Mouse (Mus musculus): ENCODE measurements at regions not wholly inside any gene's neighbourhood (a gene's known extent, or its start where the extent isn't known, plus 50 kb on each side); places are given as distances from the start of the nearest gene placed in this dataset.

DNA sequence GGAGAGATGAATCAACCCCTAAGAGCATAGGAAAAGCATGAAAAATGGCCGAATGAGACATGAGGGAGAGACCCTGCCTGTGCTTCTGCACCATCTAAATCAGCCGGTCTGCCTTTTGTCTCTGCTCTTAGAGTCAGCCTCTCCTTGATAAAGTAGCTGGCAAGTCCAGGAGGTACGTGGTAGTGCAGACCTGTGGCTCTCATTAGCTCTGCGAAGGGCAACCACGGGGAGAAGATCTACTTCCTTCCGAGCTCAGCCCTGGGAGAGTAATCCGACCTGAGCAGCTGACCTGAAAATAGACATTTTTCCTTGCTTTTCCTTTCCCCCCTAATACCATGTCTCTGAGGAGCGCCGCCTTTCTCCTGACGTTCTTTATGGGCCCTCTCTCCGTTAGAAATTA, 971.8 kb downstream of the Robo1 start:
- TF ChIP-seq CTCF (IDR thresholded peaks at IDR 0.05; ENCODE audit: low read depth) (no peak), EP300 (IDR thresholded peaks at IDR 0.05; ENCODE audit: low read depth) (no peak)
- no peaks in the 10 kb centered on the region for H3K27me3 ChIP-seq (ENCODE audit: control insufficient read depth, insufficient read depth, low read length)
- no peak overlapping the region for H3K9ac ChIP-seq (replicated peaks; ENCODE audit: low read depth, low read length)
- DNase-seq (ENCODE audit: low spot score) (no peak), ATAC-seq (ENCODE audit: insufficient read depth, low read depth) (no peak)
- no peaks in the 10 kb centered on the region for H3K36me3 ChIP-seq (replicated peaks; ENCODE audit: control insufficient read depth, insufficient read depth, low read length)
- H3K4me2 ChIP-seq (ENCODE audit: low read depth, low read length), result no peak overlapping the region
- H3K4me3 ChIP-seq (ENCODE audit: low read depth, low read length), result no peak overlapping the region
- 64% methylated on average over 11 of the region's 11 CpGs for WGBS
- no peaks in the 10 kb centered on the region for H3K4me1 ChIP-seq (ENCODE audit: control insufficient read depth, insufficient read depth)
- no peak overlapping the region for H3K27ac ChIP-seq (ENCODE audit: low read depth)
- H3K9me3 ChIP-seq (replicated peaks; ENCODE audit: control insufficient read depth, low read length), result no peaks in the 10 kb centered on the region

DNA sequence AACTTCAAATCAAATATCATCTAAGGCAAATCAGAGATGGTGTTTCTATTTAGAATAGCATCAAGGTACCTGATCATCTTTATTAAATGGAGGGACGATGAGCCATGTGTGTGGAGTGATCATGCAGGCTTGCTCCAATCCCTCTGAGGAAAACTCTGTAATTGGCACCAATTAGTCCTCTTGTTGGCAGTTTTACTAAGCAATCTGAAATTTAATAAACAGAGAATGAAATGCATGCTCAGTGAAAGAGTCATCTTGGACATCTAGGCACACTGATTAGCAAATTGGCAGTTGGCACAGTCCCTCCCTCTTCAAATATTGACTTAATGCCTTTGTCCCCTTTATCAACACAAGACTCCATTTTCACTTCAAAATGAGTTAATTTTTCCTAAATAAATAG, 951.6 kb downstream of the Robo1 start:
- no peaks in the 10 kb centered on the region; the same call in 1 of the 2 replicates for H3K9me3 ChIP-seq (replicated peaks; ENCODE audit: control insufficient read depth, low read length)
- no peak overlapping the region for H3K9ac ChIP-seq (replicated peaks; ENCODE audit: low read depth, low read length)
- no peak overlapping the region for H3K4me3 ChIP-seq (ENCODE audit: low read depth, low read length)
- no peak overlapping the region for H3K4me2 ChIP-seq (ENCODE audit: low read depth, low read length)
- no peaks in the 10 kb centered on the region for H3K4me1 ChIP-seq (ENCODE audit: control insufficient read depth, insufficient read depth)
- DNase-seq (ENCODE audit: low spot score), result no peak
- no peak for TF ChIP-seq EP300 (IDR thresholded peaks at IDR 0.05; ENCODE audit: low read depth)
- TF ChIP-seq CTCF (IDR thresholded peaks at IDR 0.05; ENCODE audit: low read depth), result no peak
- no peaks in the 10 kb centered on the region for H3K36me3 ChIP-seq (replicated peaks; ENCODE audit: control insufficient read depth, insufficient read depth, low read length)
- H3K27ac ChIP-seq (ENCODE audit: low read depth), result no peak overlapping the region
- ATAC-seq (ENCODE audit: insufficient read depth, low read depth), result no peak
- 84% methylated on average over 1 of the region's 1 CpGs for WGBS
- no peaks in the 10 kb centered on the region for H3K27me3 ChIP-seq (ENCODE audit: control insufficient read depth, insufficient read depth, low read length)

GRCm38 (mm10) chr16:73259283-73259682, 951.2 kb downstream of the Robo1 start:
- no peak for DNase-seq (ENCODE audit: low spot score)
- H3K27ac ChIP-seq (ENCODE audit: low read depth), result no peak overlapping the region
- no peaks in the 10 kb centered on the region for H3K27me3 ChIP-seq (ENCODE audit: control insufficient read depth, insufficient read depth, low read length)
- H3K4me1 ChIP-seq (ENCODE audit: control insufficient read depth, insufficient read depth), result no peaks in the 10 kb centered on the region
- no peak for ATAC-seq (ENCODE audit: insufficient read depth, low read depth)
- no peak overlapping the region for H3K9ac ChIP-seq (replicated peaks; ENCODE audit: low read depth, low read length)
- no peaks in the 10 kb centered on the region; the same call in 1 of the 2 replicates for H3K9me3 ChIP-seq (replicated peaks; ENCODE audit: control insufficient read depth, low read length)
- H3K4me3 ChIP-seq (ENCODE audit: low read depth, low read length), result no peak overlapping the region
- no peak overlapping the region for H3K4me2 ChIP-seq (ENCODE audit: low read depth, low read length)
- no peak for TF ChIP-seq EP300 (IDR thresholded peaks at IDR 0.05; ENCODE audit: low read depth)
- no peak for TF ChIP-seq CTCF (IDR thresholded peaks at IDR 0.05; ENCODE audit: low read depth)
- WGBS, result 58% methylated on average over 3 of the region's 3 CpGs
- H3K36me3 ChIP-seq (replicated peaks; ENCODE audit: control insufficient read depth, insufficient read depth, low read length), result no peaks in the 10 kb centered on the region

- no peak for TF ChIP-seq CTCF (IDR thresholded peaks at IDR 0.05; ENCODE audit: low read depth)
- TF ChIP-seq EP300 (IDR thresholded peaks at IDR 0.05; ENCODE audit: low read depth), result no peak
- H3K36me3 ChIP-seq (replicated peaks; ENCODE audit: control insufficient read depth, insufficient read depth, low read length), result no peaks in the 10 kb centered on the region
- H3K4me1 ChIP-seq (ENCODE audit: control insufficient read depth, insufficient read depth), result no peaks in the 10 kb centered on the region
- DNase-seq (ENCODE audit: low spot score), result no peak
- H3K9me3 ChIP-seq (replicated peaks; ENCODE audit: control insufficient read depth, low read length), result no peaks in the 10 kb centered on the region
- no peak overlapping the region for H3K4me2 ChIP-seq (ENCODE audit: low read depth, low read length)
- 88% methylated on average over 2 of the region's 2 CpGs for WGBS
- H3K27me3 ChIP-seq (ENCODE audit: control insufficient read depth, insufficient read depth, low read length), result no peaks in the 10 kb centered on the region
- no peak overlapping the region for H3K4me3 ChIP-seq (ENCODE audit: low read depth, low read length)
- H3K27ac ChIP-seq (ENCODE audit: low read depth), result no peak overlapping the region
- H3K9ac ChIP-seq (replicated peaks; ENCODE audit: low read depth, low read length), result no peak overlapping the region
- ATAC-seq (ENCODE audit: insufficient read depth, low read depth), result no peak
These were observed 937.0 kb downstream of the Robo1 start for GRCm38 (mm10) chr16:73245073-73245590.

DNA sequence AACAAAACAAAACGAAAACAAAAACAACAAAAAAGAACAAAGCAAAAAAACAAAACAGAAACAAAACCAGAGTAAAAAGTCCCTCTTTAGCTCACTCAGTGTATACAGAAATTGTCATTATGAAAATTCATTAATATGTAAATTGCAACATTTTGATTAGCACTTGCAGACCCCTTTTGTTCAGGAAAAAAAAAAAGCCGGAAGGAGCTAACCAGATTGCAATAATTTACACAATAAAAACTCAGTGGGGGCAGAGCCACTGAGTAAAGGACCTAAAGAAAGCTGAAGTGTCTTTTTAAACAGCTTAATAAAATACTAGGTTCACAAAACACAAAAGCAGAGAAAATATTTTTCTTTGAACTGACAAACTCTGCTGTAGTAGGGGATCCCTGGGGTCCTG, 922.5 kb downstream of the Robo1 start:
- no peak for DNase-seq (ENCODE audit: low spot score)
- WGBS, result 74% methylated on average over 2 of the region's 2 CpGs
- no peak for ATAC-seq (ENCODE audit: insufficient read depth, low read depth)
- Histone ChIP-seq H3K36me3 (replicated peaks; ENCODE audit: control insufficient read depth, insufficient read depth, low read length) (no peaks in the 10 kb centered on the region), H3K4me2 (ENCODE audit: low read depth, low read length) (no peak overlapping the region), H3K4me3 (ENCODE audit: low read depth, low read length) (no peak overlapping the region), H3K9ac (replicated peaks; ENCODE audit: low read depth, low read length) (no peak overlapping the region), H3K4me1 (ENCODE audit: control insufficient read depth, insufficient read depth) (no peaks in the 10 kb centered on the region), H3K27me3 (ENCODE audit: control insufficient read depth, insufficient read depth, low read length) (no peaks in the 10 kb centered on the region), H3K27ac (ENCODE audit: low read depth) (no peak overlapping the region), H3K9me3 (replicated peaks; ENCODE audit: control insufficient read depth, low read length) (no peaks in the 10 kb centered on the region)
- no peak for TF ChIP-seq CTCF (IDR thresholded peaks at IDR 0.05; ENCODE audit: low read depth)
- no peak for TF ChIP-seq EP300 (IDR thresholded peaks at IDR 0.05; ENCODE audit: low read depth)

GRCm38 (mm10) chr16:73217555-73217954, 909.4 kb downstream of the Robo1 start:
- H3K36me3 ChIP-seq (replicated peaks; ENCODE audit: control insufficient read depth, insufficient read depth, low read length), result no peaks in the 10 kb centered on the region
- no peak for ATAC-seq (ENCODE audit: insufficient read depth, low read depth)
- no peak overlapping the region for H3K27ac ChIP-seq (ENCODE audit: low read depth)
- no peaks in the 10 kb centered on the region for H3K4me1 ChIP-seq (ENCODE audit: control insufficient read depth, insufficient read depth)
- WGBS, result 89% methylated on average over 4 of the region's 4 CpGs
- H3K27me3 ChIP-seq (ENCODE audit: control insufficient read depth, insufficient read depth, low read length), result no peaks in the 10 kb centered on the region
- H3K4me3 ChIP-seq (ENCODE audit: low read depth, low read length), result no peak overlapping the region
- no peaks in the 10 kb centered on the region for H3K9me3 ChIP-seq (replicated peaks; ENCODE audit: control insufficient read depth, low read length)
- TF ChIP-seq EP300 (IDR thresholded peaks at IDR 0.05; ENCODE audit: low read depth) (no peak), CTCF (IDR thresholded peaks at IDR 0.05; ENCODE audit: low read depth) (no peak)
- no peak overlapping the region for H3K4me2 ChIP-seq (ENCODE audit: low read depth, low read length)
- H3K9ac ChIP-seq (replicated peaks; ENCODE audit: low read depth, low read length), result no peak overlapping the region
- DNase-seq (ENCODE audit: low spot score), result no peak

Measured in heart, postnatal 0 days (tissue).